Mouse (Mus musculus) midbrain, embryonic 11.5 days (tissue): Measurements from ENCODE around the gene Agap2. TPM values are rescaled to one million over a fixed set of nuclear protein-coding genes. Genes with fewer than 3 reads are reported as not detected.

Experiments
- ATAC-seq: fragments of 200-750 bp; cut with Nextera tagmentation; 2 replicates; pipeline ENCODE4 v1.8.0; 2017; ENCODE audit warnings: moderate TSS enrichment, moderate library complexity; ENCODE audit not compliant: low FRiP score
- DNase-seq: peaks from one replicate; pipeline ENCODE4 v3.0.0; 2015; ENCODE audit warnings: low spot score; ENCODE audit errors: missing footprints
- H3K27ac ChIP-seq: fragments of 300-500 bp; sonication (generic); 2 replicates; pipeline ENCODE4 v1.5.1; 2014; ENCODE audit warnings: low read depth, low read length
- H3K27me3 ChIP-seq: fragments of 300-500 bp; sonication (generic); 2 replicates; pipeline ENCODE4 v1.6.1; 2014; ENCODE audit warnings: mild to moderate bottlenecking, low read length, moderate library complexity, mixed read lengths; ENCODE audit not compliant: control insufficient read depth, insufficient read depth
- H3K36me3 ChIP-seq: fragments of 300-500 bp; sonication (generic); 2 replicates; pipeline ENCODE4 v1.6.1; 2014; ENCODE audit warnings: mild to moderate bottlenecking, low read length, moderate library complexity, mixed read lengths; ENCODE audit not compliant: control insufficient read depth, insufficient read depth
- H3K4me1 ChIP-seq: fragments of 300-500 bp; sonication (generic); 2 replicates; pipeline ENCODE4 v1.6.1; 2014; ENCODE audit warnings: low read length; ENCODE audit not compliant: control insufficient read depth, insufficient read depth
- H3K4me2 ChIP-seq: fragments of 300-500 bp; sonication (generic); 2 replicates; pipeline ENCODE4 v1.6.1; 2014; ENCODE audit warnings: mild to moderate bottlenecking, moderate library complexity
- H3K4me3 ChIP-seq: fragments of 300-500 bp; sonication (generic); 2 replicates; pipeline ENCODE4 v1.5.1; 2014; ENCODE audit warnings: low read depth, low read length
- H3K9ac ChIP-seq: fragments of 300-500 bp; sonication (generic); 2 replicates; pipeline ENCODE4 v1.6.1; 2014; ENCODE audit warnings: low read length
- H3K9me3 ChIP-seq: fragments of 300-500 bp; sonication (generic); 2 replicates; pipeline ENCODE4 v1.6.1; 2016; ENCODE audit warnings: low read length; ENCODE audit not compliant: control insufficient read depth
- WGBS: fragments of 180-500 bp; shearing (Covaris S2); extraction: QIAGEN DNeasy Blood & Tissue Kit; methylation state at CpG from one replicate; pipeline ENCODE4 v1.1.7; 2014; 5-methylcytosine and 5-hydroxymethylcytosine counted together
- polyA plus RNA-seq: library from polyadenylated mRNA; unstranded; fragments of >200 nt; fragmentation: Nextera tagmentation; extraction: Ambion mirVana; gene quantifications from 2 replicates; pipeline ENCODE4 v1.2.1, GENCODE M21; 2014

The Agap2 gene
- polyA plus RNA-seq, 1 experiment from 2014 or later, result 0.89 TPM

GRCm38 (mm10) chr10:127120301-127121065 lies 45.4 kb downstream of the Agap2 start:
- DNase-seq, result no peak
- 4% methylated on average over 34 of the region's 34 CpGs for WGBS
- H3K27me3 ChIP-seq, result no peaks in the 10 kb centered on the region
- H3K27ac ChIP-seq, result no peak overlapping the region
- H3K9ac ChIP-seq, result peak overlapping the region; percentile 76
- peaks cover 11% of the 10 kb centered on the region for H3K4me1 ChIP-seq
- no peaks in the 10 kb centered on the region for H3K9me3 ChIP-seq
- peak overlapping the region; percentile 89 for H3K4me3 ChIP-seq
- ATAC-seq, result peak; percentile 62
- H3K4me2 ChIP-seq, result peak overlapping the region; percentile 94
- H3K36me3 ChIP-seq, result peaks cover 6% of the 10 kb centered on the region; the same call in 1 of the 2 replicates

- H3K9me3 ChIP-seq, result no peaks in the 10 kb centered on the region
- DNase-seq (peak; percentile 98), ATAC-seq (peak; percentile 97)
- peaks cover 11% of the 10 kb centered on the region for H3K4me1 ChIP-seq
- H3K4me2 ChIP-seq, result peak within 1 kb of the TSS; percentile 94
- H3K36me3 ChIP-seq, result peaks cover 4% of the 10 kb centered on the region; the same call in 1 of the 2 replicates
- no peaks in the 10 kb centered on the region for H3K27me3 ChIP-seq
- no peak within 1 kb of the TSS for H3K27ac ChIP-seq
- peak within 1 kb of the TSS; percentile 89 for H3K4me3 ChIP-seq
- WGBS, result under 1% methylated on average over 19 of the region's 19 CpGs
- peak within 1 kb of the TSS; percentile 76 for H3K9ac ChIP-seq
These were observed 46.0 kb downstream of the Agap2 start, which contains the start of gene Os9 for GRCm38 (mm10) chr10:127121066-127121477. Gene Os9, minus strand, starts transcription at chr10:127121131.

- no peak overlapping the region for H3K9ac ChIP-seq
- peak overlapping the region; percentile 24; the same call in 1 of the 2 replicates for H3K4me2 ChIP-seq
These were observed 46.9 kb downstream of the Agap2 start for GRCm38 (mm10) chr10:127122018-127122417.

GRCm38 (mm10) chr10:127122784-127123435 lies 47.8 kb downstream of the Agap2 start:
- Histone ChIP-seq H3K27me3 (no peaks in the 10 kb centered on the region), H3K27ac (no peak overlapping the region), H3K36me3 (no peaks in the 10 kb centered on the region; the same call in 1 of the 2 replicates), H3K4me1 (peaks cover 11% of the 10 kb centered on the region), H3K4me3 (peak overlapping the region; percentile 20), H3K9me3 (no peaks in the 10 kb centered on the region), H3K9ac (peak overlapping the region; percentile 41; the same call in 1 of the 2 replicates), H3K4me2 (peak overlapping the region; percentile 47)
- WGBS, result 13% methylated on average over 13 of the region's 13 CpGs
- DNase-seq, result peak; percentile 90
- peak; percentile 23; the same call in 1 of the 2 replicates for ATAC-seq

More at GRCm38 (mm10) chr10:127122018-127122417, 46.9 kb downstream of the Agap2 start:
- no peaks in the 10 kb centered on the region for H3K27me3 ChIP-seq
- no peak overlapping the region for H3K4me3 ChIP-seq
- H3K9me3 ChIP-seq, result no peaks in the 10 kb centered on the region
- ATAC-seq (no peak), DNase-seq (no peak)
- WGBS, result 91% methylated on average over 3 of the region's 3 CpGs
- H3K4me1 ChIP-seq, result peaks cover 11% of the 10 kb centered on the region
- peaks cover 4% of the 10 kb centered on the region; the same call in 1 of the 2 replicates for H3K36me3 ChIP-seq
- H3K27ac ChIP-seq, result no peak overlapping the region

GRCm38 (mm10) chr10:127123436-127123805 lies 48.3 kb downstream of the Agap2 start:
- DNase-seq (peak; percentile 89), ATAC-seq (no peak)
- H3K4me3 ChIP-seq, result peak overlapping the region; percentile 20
- H3K27me3 ChIP-seq, result no peaks in the 10 kb centered on the region
- no peaks in the 10 kb centered on the region; the same call in 1 of the 2 replicates for H3K36me3 ChIP-seq
- 6% methylated on average over 4 of the region's 4 CpGs for WGBS
- H3K9me3 ChIP-seq, result no peaks in the 10 kb centered on the region
- H3K9ac ChIP-seq, result peak overlapping the region; percentile 41; the same call in 1 of the 2 replicates
- H3K4me1 ChIP-seq, result peaks cover 11% of the 10 kb centered on the region
- peak overlapping the region; percentile 47 for H3K4me2 ChIP-seq
- no peak overlapping the region for H3K27ac ChIP-seq

GRCm38 (mm10) chr10:127125210-127126001 lies 50.3 kb downstream of the Agap2 start:
- 79% methylated on average over 9 of the region's 9 CpGs for WGBS
- no peaks in the 10 kb centered on the region for H3K9me3 ChIP-seq
- ATAC-seq (no peak), DNase-seq (no peak)
- H3K9ac ChIP-seq, result no peak overlapping the region
- H3K27ac ChIP-seq, result no peak overlapping the region
- H3K4me1 ChIP-seq, result peaks cover 5% of the 10 kb centered on the region; the same call in 1 of the 2 replicates
- no peak overlapping the region for H3K4me2 ChIP-seq
- H3K36me3 ChIP-seq, result no peaks in the 10 kb centered on the region
- H3K27me3 ChIP-seq, result no peaks in the 10 kb centered on the region
- H3K4me3 ChIP-seq, result no peak overlapping the region

- Histone ChIP-seq H3K36me3 (no peaks in the 10 kb centered on the region), H3K4me2 (no peak overlapping the region), H3K9me3 (no peaks in the 10 kb centered on the region), H3K27me3 (no peaks in the 10 kb centered on the region), H3K27ac (no peak overlapping the region), H3K9ac (no peak overlapping the region), H3K4me3 (no peak overlapping the region), H3K4me1 (0 out of 2 replicates have a peak, but pooled peaks cover 3% of the 10 kb centered on the region)
- 86% methylated on average over 5 of the region's 5 CpGs for WGBS
- DNase-seq (no peak), ATAC-seq (no peak)
These were observed 51.5 kb downstream of the Agap2 start for GRCm38 (mm10) chr10:127126579-127126978.

- DNase-seq, result no peak
- Histone ChIP-seq H3K9me3 (no peaks in the 10 kb centered on the region), H3K27me3 (no peaks in the 10 kb centered on the region), H3K9ac (no peak overlapping the region), H3K27ac (no peak overlapping the region), H3K4me1 (0 out of 2 replicates have a peak, but pooled peaks cover 3% of the 10 kb centered on the region), H3K4me2 (no peak overlapping the region), H3K36me3 (no peaks in the 10 kb centered on the region), H3K4me3 (no peak overlapping the region)
- WGBS, result 90% methylated on average over 7 of the region's 7 CpGs
- ATAC-seq, result no peak
These were observed 52.7 kb downstream of the Agap2 start for GRCm38 (mm10) chr10:127127711-127128279.
